Comparison of ENCODE assay signal across 9 mouse cellular contexts in the genomic region with DNA sequence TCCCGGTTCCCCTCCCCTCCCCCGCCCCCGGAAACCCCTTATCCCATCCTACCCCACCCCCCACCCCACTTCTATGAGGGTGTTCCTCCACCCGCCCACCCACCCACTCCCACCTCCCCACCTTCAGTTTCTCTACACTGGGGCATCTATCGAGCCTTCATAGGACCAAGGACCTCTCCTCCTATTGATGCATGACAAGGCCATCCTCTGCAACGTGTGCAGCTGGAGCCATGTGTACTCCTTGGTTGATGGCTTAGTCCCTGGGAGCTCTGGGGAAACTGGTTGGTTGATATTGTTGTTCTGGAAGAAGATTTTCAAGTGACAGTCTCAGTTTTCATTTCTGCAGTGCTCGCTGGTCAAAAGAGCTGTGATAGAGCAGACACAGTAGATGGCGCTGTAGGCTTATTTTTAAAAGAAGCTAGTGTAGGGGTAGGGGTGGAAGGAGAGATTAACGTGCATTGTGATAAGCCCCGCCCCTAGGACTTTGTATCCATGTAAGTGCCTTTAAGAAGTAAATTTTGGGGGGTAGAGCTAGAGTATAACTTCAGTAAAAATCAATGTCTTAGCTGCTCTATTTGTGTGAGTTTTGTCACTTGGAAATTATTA.
DNase-seq lines count a peak whose midpoint lies in the region; ATAC-seq and TF ChIP-seq lines count a peak whose summit lies in the region.
"Had no signal": no experiment of that assay in that cellular context is flagged by ENCODE, and none has a peak within 500 bp of the region (broad histone marks: within the 10 kb centered on the region; RNA-seq: fewer than 3 reads in every experiment).

No protein-coding gene starts in this region.

- ATAC-seq in forebrain, embryonic 11.5 days (replicated peaks; ENCODE audit: low FRiP score), result peak; percentile 82
- ATAC-seq in hematopoietic stem cell, adult 5-6 weeks (replicated peaks in 1 of 2; ENCODE audit: insufficient read depth in 1 of 2, low FRiP score in 2 of 2, low TSS enrichment in 1 of 2, low read depth in 1 of 2, poor library complexity in 2 of 2, severe bottlenecking in 2 of 2), result peak; percentile 81 to 82; a peak in 3 of 4 replicates
- ATAC-seq in liver, postnatal 0 days, result peak; percentile 65

- H3K36me3 ChIP-seq in forebrain, embryonic 11.5 days (ENCODE audit: control insufficient read depth, insufficient read depth, low read length), result no peaks in the 10 kb centered on the region; the same call in 1 of the 2 replicates
- no peaks in the 10 kb centered on the region for H3K36me3 ChIP-seq in liver, postnatal 0 days (replicated peaks; ENCODE audit: insufficient read depth, low read length)
- H3K36me3 ChIP-seq: limb, embryonic 15.5 days had no signal

- no peak overlapping the region for H3K9ac ChIP-seq in forebrain, embryonic 11.5 days (ENCODE audit: low read length)
- H3K9ac ChIP-seq in liver, postnatal 0 days (replicated peaks), result no peak overlapping the region
- H3K9ac ChIP-seq: limb, embryonic 15.5 days had no signal

- H3K4me3 ChIP-seq in forebrain, embryonic 11.5 days (ENCODE audit: low read depth, low read length), result no peak overlapping the region
- H3K4me3 ChIP-seq in liver, postnatal 0 days (ENCODE audit: low read depth, low read length), result no peak overlapping the region
- H3K4me3 ChIP-seq: limb, embryonic 15.5 days had no signal

- 24% methylated on average over 9 of the region's 10 CpGs for WGBS in forebrain, embryonic 11.5 days
- 26% methylated on average over 10 of the region's 10 CpGs for WGBS in large intestine, adult 2 months
- WGBS in liver, postnatal 0 days (ENCODE audit: insufficient replicate concordance), result 35% methylated on average over 10 of the region's 10 CpGs

- peak; percentile 81 for TF ChIP-seq CTCF in liver, postnatal 0 days (IDR thresholded peaks at IDR 0.05; ENCODE audit: low read depth)

- TF ChIP-seq EP300 in liver, postnatal 0 days (IDR thresholded peaks at IDR 0.05; ENCODE audit: low read depth), result 0 out of 2 replicates have a peak, but pooled peaks have one; percentile 29

- H3K27me3 ChIP-seq in forebrain, embryonic 11.5 days (ENCODE audit: control insufficient read depth, insufficient read depth, low read length), result no peaks in the 10 kb centered on the region
- H3K27me3 ChIP-seq in liver, postnatal 0 days (ENCODE audit: insufficient read depth, low read length), result no peaks in the 10 kb centered on the region
- H3K27me3 ChIP-seq: limb, embryonic 15.5 days had no signal

- no peak overlapping the region for H3K27ac ChIP-seq in forebrain, embryonic 11.5 days (ENCODE audit: low read depth, low read length)
- H3K27ac ChIP-seq in liver, postnatal 0 days (ENCODE audit: low read depth), result no peak overlapping the region
- H3K27ac ChIP-seq: limb, embryonic 15.5 days had no signal

- no peaks in the 10 kb centered on the region for H3K9me3 ChIP-seq in forebrain, embryonic 11.5 days (ENCODE audit: control insufficient read depth, low read length)
- no peaks in the 10 kb centered on the region for H3K9me3 ChIP-seq in liver, postnatal 0 days (ENCODE audit: low read length)
- H3K9me3 ChIP-seq: limb, embryonic 15.5 days had no signal

- H3K4me2 ChIP-seq in forebrain, embryonic 11.5 days (ENCODE audit: low read depth, low read length, severe bottlenecking), result no peak overlapping the region
- no peak overlapping the region for H3K4me2 ChIP-seq in liver, postnatal 0 days (ENCODE audit: low read depth, low read length)
- H3K4me2 ChIP-seq: limb, embryonic 15.5 days had no signal

- peaks cover 2% of the 10 kb centered on the region; the same call in 1 of the 2 replicates for H3K4me1 ChIP-seq in forebrain, embryonic 11.5 days (replicated peaks; ENCODE audit: control insufficient read depth, insufficient read depth, low read length)
- peaks cover 16% of the 10 kb centered on the region for H3K4me1 ChIP-seq in liver, postnatal 0 days (ENCODE audit: insufficient read depth)

- peak; percentile 90 for DNase-seq in NIH3T3 (ENCODE audit: low read depth)
- DNase-seq in c-Kit-positive CD71-positive TER-119-negative erythroid progenitor cells, embryonic 14.5 days (ENCODE audit: low read depth), result peak; percentile 70
- peak; percentile 64 for DNase-seq in forebrain, embryonic 11.5 days (ENCODE audit: low spot score)
- DNase-seq in large intestine, adult 2 months (ENCODE audit: low read depth, low spot score), result peak; percentile 64
- peak; percentile 56 for DNase-seq in liver, postnatal 0 days
- peak; percentile 51 for DNase-seq in retina, adult 2 months (ENCODE audit: low read depth, low spot score)
- no peak for DNase-seq in ovary, postnatal 36 days (ENCODE audit: low spot score)
